Mouse (Mus musculus) cerebellum, postnatal 4 days (tissue): ENCODE data around the gene Rab25.

ENCODE experiments used
- DNase-seq, 2 experiments: peaks; one replicate each; pipeline ENCODE4 v3.0.0; 2022; ENCODE audit warnings: low spot score in 2 of 2, mixed read lengths in 1 of 2

The Rab25 gene

DNA sequence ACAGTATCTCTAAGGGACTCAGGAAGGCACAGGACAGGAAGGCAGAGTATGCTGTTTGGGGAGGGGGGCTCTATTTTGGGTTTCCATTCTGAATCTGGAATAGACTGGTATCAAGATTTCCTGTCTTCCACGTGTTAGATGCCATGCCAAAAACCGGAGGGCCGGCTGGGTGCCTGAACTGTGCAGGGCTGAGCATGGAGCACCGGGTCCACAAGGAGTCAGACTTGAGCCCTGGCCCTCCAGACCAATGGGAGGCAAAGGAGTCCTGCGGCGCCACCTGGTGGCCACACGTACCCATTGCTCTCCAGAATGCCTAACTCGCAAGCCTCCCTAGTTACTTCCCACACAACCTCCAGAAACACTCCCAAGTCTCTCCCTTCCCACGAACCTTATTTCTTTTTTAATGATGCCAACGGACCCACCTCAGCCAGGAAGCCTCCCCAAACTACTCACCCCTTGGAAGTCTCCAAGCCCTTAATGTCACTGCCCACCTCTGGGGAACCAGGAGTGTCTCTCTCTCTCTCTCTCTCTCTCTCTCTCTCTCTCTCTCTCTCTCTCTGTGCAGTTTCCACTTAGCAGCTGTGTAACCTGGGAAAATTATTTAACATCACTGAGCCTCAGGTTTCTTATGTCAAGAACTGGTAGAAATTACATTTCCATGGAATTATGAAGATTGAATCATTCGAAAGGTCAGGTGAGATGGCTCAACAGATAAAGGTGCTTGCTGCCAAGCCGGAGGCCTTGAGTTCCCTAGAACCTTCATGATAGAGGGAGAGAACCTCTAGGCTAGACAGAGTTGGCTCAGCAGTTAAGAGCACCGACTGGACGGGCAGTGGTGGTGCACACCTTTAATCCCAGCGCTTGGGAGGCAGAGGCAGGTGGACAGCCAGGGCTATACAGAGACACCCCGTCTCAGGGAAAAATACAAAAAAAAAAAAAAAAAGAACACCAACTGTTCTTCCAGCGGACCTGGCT lies 21.7 kb downstream of the Rab25 start:
- peak; percentile 71 to 84 for DNase-seq

DNA sequence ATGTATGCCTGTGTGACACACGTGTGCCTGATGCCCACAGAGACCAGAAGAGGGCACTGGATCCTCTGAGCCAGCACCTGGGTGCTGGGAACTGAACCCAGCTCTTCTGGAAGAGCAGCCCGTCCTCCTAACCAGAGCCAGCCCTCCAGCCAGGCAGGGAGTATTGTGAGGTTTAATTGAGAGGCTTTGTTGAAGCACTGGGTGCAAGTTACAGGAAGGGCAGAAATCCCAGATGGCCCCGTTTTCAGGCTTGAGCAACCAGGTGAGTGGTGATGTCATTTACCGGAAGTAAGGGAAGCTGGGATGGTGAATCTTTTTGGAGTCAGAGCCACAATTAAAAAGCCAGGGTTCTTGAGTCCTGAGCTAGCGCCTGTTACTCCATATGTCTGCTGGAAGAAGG lies 23.1 kb downstream of the Rab25 start:
- no peak for DNase-seq

DNA sequence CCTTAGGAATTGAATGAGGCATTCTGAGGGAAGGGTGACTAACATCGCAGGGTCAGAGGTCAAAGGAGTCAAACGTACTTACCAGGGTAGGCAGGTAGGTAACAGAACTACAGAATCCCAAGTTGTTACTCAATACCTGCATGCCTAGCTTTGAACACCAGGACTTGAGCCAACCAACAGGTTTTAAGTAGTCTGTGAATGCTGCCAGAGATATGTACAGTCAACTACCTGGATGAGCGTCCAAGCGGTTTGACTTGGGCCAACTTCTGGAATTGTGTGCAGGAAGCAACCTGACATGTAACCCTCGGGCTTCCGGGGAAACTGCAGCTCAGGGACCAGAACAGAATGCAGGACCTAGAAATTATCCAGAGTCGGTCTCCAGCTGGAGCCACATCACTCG lies 25.1 kb downstream of the Rab25 start:
- no peak for DNase-seq

DNA sequence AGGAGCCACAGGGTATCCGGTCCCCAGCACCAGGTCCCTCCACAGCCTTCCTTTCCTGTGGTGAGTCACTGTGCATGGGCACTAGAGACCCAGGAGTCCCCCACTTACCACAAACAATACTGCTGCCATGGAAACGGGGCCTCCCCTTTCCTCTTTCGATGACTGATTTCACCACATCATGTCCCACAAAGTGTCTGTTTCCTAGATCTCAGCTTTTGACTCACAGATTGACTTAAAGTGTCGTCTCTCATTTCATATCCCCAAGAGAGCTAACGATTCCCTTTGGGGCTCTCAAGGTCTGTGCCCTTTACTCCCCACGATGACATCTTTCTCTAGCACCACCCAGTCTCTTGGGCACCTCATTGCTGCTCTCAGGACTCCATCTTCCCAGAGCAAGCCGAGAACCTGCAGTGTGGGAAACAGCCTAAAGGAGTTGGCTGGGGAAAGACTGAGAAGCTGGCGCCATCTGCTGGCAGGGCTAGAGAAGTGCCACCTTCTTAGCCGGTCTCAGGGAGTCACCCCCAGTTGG lies 26.2 kb downstream of the Rab25 start:
- DNase-seq = peak in 1 of 2 experiments; percentile 62

DNA sequence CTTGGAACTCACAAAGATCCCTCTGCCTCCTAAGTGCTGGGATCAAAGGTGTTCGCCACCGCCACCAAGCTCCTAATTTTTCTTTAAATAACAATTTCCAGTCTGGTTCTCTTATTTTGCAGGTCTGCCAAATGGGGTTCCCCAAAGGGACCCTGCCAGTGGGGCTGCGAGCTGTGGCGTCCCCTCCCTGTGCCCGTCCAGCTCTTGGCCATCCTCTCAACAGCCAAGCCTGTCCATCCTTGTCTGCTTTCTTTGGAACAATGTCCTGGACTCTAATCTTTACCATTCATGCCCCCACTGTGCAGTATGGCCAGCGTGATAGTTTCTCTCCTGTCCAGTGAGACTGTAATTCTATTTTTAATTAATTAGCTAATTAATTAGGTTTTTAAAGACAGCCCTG lies 26.9 kb downstream of the Rab25 start:
- no peak for DNase-seq

DNA sequence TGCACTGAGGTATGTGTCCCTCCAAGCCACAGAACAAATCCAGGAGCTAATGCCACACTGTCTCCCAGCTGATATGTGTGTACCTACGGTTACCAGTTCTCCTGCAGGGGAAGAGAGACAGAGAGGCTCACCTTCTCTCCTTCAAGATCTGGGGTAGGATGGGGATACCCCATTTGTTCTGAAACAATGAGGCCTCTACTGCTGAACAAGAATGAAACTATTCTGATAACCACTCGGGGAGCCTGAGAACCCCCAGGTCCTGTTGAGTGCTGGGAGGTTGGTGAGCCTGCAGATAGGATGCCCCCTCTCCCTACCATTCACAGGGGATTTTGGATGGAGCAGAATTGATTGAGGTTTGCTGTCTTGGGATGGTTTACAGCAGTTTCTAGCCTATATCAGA lies 28.0 kb downstream of the Rab25 start:
- no peak for DNase-seq

DNA sequence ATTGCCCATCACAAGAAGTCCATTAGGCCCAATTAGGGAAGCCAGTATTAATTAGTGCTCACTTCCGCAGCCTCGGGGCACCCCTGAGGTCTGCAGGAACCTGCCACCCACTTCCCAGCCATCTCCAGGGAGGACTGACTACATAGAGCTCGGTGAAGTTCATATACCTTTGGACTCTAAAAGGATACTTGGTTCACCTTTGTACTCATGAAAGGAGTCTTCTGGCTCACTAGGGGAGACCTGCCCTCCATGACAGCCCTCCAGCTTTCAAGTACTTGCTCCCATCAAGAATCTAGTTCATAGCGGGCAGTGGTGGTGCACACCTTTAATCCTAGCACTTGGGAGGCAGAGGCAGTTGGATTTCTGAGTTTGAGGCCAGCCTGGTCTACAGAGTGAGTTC lies 29.7 kb downstream of the Rab25 start:
- DNase-seq = no peak

DNA sequence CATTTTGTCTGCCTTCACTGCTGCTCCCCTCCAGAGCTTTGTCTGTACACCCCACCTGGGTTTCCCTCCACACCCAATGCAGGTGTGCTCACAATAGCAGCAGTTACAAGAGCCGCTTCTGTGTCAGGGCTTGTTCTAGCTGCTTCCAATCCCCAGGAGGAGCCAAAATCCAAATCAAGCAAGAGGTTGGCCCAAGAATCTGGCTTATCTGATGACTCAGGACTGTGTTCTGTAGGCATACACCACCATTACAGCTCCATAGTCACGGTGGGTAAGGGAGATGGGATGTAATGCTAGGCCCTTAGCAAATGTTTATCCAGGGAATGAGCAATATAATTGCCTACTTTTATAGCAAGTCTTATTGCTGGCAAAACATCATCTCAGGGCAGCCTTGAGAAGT lies 31.7 kb downstream of the Rab25 start:
- DNase-seq = no peak

DNA sequence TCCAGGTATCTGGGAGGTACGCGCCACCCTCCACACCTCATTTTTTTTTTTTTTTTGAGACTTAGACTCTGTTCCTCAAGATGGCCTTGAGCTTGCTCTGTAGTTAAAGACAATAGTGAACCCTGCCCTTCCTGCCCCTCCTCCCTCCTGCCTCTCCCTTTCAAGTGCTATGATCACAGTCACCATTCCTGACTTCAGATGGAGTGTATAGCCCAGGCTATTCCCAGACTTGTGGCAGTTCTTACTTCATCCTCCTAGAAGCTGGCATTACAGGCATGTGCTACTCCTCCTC lies 33.1 kb downstream of the Rab25 start:
- no peak for DNase-seq

DNA sequence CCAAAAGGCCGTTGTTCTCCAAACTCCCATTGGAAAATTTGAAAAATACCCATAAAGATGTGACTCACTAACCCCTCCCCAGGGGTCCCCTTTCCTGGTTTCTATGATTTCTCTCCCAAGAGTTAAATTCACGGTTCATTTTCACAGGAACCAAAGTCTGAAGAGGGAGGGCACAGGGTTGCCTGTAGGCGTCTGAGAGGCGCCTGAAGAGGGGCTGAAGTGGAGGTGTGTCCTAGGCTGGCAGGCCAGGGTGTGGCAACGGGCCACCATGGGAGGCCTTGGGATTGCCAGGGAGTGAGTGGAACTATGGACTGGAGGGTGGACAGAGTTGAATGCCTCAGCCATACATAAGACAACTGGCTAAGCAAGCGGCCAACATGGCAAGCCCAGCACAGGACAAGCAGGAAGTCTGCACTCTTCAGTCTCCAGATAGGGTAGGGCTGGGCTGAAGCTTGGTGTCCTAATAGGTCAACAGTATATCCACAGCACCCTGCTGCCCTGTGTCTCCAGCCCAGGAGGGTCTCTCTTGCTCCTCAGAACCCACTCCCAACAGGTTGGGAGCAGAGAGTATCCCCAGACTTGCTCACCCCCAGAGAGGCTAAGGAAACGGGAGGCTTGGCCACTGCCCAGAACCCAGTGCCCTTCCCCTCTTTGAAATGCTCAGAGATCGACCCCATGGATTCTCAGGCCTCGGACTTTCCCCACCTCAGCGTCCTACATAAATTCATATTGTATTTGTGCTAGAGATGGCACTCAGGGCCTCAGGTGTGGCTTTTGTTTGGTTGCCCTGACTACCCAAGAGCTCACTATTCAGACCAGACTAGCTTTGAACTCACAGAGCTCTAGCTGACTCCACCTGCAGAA lies 33.6 kb downstream of the Rab25 start:
- DNase-seq = no peak

DNA sequence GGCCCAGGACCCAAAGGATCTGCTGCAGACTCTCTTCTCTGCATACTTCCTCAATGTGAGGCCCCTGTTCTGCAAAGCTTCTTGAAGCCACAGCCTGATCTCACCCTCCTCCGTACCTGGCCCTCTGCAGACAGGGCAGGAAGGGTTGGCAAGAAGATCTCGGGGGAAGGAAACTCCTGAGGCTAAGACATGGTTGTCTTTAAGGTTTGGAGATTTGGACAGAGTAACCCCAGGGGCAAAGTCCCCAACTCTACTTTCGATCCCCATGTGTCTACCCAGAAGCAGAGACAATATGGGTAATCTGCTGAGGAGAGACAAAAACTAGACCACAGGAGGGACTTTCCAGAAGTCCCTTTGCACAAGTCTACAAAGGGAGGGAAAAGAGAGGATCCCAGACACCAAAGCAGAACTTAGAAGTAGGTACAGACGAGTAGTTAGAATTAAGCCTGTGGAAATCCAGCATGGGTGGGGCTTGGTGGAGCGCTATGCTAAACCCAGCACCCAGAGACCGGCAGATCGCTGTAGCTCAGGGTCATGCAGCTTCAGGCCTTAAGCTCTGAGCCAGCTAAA lies 34.5 kb downstream of the Rab25 start:
- no peak for DNase-seq

DNA sequence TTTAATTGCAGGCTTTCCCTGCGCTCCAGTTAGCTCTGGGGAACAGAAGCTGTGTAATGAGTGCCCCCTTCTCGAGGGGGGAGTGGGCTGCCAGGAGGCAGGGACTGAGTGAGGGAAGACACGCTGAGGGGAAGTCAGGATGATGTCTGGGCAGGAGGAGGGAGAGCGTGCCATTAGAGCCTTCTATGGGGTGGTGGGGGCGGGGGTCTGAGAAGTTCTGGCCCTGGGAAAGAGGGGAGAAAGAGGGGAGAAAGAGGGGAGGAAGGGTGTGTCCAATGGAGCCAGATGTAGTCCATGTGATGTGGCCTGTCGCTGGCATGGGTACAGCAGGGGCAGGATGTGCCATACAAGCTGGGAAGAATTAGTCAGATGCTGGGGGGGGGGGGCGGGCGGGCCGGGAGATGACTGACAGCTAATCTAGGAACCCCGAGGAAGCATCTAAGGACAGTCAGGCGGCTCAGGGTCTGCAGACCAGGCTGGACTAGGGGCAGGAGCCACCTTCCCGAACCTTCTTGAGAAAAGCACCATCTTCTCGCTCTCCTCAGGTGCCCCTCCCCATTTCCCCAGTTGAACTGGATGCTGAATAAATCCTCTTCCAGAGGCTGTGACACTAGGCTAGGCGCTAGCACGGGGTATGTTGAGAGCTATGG lies 35.1 kb downstream of the Rab25 start:
- DNase-seq = no peak

DNA sequence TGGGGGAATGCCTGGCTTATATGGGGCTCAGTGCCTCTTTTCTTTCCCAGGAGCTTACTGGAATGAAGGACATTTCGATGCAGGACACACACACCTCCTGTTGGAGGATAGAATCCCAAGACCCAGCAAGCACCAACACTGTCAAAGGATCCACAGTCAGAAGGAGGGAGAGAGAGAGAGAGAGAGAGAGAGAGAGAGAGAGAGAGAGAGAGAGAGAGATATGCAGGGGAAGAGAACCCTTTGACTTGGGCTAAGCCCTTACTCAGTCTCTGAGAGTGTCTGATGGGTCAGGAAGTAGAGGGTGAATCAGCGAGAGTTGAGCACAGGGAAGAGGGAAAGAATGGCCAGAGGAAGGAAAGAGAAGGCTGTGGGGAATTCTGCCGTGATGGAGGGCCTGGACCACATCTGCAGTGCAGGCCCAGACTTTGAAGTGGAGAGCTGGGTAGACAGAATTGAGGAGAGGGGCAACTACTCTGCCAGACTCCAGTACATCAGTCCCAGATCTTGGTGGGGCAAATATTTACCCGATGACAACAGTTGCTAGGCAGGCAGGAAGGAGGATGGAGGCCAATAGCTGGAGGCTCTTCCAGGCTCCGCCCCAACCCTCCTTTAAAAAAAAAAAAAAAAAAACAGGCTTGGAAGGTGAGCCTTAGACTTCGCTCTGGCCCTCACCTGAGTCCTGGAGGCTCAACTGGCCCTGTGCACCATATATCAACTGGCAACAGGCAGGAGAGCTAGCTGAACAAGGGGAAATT lies 35.8 kb downstream of the Rab25 start:
- no peak for DNase-seq

DNA sequence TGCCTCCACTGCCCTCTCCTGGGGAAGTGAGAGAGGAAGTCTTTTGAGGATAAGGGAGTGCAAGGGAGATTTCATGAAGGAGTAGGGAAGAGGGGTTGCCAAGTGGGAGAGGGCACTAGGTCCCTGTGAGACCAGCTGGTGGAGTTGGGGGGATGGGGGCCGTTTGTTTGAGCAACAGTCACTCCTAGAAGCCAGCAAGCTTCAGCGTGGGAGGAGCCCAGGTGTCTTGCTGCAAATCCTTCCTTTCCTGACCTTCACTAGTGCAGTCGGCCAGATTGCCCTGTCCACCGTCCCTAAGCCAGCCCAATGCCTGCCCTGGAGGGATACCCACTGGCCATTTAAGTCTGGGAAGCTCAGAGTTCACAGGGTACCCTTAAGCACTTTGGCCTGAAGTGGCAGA lies 36.5 kb downstream of the Rab25 start:
- no peak for DNase-seq

DNA sequence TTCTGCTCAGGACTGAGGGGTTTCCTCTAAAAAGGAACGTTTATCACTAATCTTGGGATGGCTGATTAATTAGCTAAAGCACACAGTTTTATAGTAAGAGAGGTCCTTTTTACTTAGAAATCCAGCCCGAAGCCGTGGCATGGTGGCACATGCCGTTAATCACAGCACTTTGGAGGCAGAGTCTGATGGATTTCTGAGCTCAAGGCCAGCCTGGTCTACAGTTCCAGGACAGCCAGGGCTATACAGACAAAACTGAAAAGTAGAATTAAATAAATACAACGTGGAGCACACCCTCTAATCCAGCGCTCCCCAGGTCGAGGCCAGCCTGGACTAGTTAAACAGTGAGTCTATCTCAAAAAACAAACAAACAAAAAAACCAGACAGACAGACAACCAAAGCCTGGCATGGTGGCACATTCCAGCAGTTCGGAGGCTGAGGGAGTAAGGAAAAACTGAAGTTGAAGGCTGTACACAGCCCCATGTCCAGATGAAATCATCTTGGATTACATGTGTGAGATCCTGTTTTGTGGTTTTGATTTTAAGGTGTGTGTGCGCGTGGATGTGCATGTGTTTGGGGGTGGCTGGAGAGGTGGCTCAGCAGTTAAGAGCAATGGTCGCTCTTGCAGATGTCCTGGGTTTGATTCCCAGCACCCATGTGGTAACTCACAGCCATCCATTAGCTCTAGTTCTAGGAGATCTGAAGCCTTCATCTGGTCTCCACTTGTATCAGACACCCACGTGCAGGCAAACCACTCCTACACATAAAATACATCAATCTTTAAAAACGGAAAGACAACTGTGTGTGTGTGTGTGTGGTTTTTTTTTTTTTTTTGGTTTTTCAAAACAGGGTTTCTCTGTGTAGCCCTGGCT lies 37.4 kb downstream of the Rab25 start:
- no peak for DNase-seq

DNA sequence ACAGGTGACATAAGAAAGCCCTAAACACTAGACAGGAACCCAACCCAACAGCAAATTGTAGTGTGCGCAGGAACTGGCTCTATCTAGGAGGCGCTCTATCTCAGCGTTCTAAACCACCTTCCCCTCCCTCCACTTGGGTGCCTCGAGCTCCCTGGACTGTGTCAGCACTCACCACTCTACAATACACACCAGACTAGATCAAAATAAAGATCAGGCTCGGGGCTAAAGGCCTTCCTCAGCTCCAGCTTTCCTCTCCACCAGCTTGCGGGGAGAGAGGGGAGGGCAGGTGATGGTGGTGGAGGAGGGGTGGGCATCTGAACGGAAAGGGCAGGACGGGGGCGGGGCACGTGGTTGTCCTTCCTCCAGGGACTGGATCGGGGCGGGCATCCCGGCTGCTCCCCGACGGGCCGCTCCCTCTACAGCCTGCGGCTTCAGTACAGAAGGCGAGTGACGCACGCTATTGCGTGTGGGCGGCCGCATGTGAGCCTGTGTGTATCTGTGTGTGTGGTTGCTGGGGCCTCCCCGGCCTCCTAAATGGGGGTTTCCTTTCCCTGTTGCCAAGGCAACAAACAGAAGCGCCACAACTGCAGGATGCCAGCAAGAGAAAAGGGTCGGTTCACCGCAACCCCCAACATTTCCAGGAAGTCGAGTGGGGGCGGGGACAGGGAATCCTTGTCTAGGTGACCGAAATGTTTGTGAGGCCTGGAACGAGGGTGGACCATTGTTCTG lies 38.2 kb downstream of the Rab25 start, which contains the start of gene Lmna:
Gene Lmna, minus strand, starts transcription at position 265 of the 729 bp plus-strand sequence.
- peak; percentile 85 to 88 for DNase-seq

DNA sequence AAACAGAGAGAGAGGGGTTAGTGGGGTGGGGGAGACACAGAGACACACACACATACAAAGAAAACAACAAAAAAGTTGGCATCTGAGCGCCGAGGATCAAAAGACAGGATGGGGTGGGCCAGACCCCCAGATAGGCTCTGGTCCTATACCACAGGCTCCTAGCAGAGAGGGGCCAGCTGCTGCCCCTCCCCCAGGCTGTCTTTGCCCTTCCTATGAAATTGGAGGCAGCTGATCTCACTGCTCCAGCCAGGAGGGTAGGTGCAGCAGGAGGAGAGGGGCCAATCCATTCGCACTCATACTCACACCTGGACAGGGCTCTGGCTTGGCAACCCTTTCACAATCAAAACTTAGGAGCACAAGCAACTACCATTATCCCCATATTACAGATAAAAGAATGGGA lies 38.9 kb downstream of the Rab25 start:
- DNase-seq = no peak

DNA sequence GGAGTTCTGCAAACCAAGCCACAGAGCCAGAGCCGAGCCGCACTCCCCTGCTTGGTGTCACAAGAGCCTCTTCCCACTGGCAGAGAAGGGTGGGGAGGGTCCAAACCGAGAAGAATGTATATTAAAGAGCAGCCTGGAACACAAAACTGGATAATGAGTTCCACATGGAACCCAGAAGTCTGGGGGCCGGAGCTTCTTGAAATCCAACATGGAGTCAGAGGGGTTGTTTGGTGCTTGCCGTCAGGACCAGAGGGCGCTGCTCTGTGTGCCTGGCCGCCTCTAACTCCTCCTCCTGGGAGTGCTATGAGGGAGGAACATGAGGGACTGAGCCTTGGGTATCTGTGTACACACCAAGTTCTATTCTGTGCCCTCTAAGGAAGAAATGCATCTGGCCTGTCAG lies 42.3 kb downstream of the Rab25 start:
- DNase-seq = no peak

DNA sequence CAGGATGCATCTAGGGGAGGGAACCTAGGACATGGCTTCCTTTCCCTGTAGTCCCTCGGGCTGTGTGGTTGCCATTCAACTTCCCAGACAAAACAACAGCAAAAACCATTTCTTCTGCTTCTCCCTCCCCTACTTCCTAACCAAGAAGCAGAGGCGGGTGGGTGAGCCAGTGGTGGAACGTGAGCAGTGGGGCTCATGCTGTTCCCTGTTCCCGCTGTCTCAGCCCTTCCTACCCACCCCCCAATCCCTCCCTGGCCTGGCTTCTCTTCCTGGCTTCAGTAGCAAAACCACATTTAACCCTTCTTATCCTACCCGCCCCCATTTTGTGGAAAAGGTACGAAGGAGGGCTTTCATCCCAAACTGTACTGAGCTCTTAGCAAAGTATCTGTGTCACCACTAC lies 43.0 kb downstream of the Rab25 start:
- DNase-seq = no peak
